Mouse (Mus musculus) right cerebral cortex, postnatal 10 days (tissue): ENCODE data around the gene Patz1.

Experiments
- DNase-seq, 2 experiments: peaks; one replicate each; pipeline ENCODE4 v3.0.0; 2021; ENCODE audit warnings: low spot score in 2 of 2

Patz1 gene

DNA sequence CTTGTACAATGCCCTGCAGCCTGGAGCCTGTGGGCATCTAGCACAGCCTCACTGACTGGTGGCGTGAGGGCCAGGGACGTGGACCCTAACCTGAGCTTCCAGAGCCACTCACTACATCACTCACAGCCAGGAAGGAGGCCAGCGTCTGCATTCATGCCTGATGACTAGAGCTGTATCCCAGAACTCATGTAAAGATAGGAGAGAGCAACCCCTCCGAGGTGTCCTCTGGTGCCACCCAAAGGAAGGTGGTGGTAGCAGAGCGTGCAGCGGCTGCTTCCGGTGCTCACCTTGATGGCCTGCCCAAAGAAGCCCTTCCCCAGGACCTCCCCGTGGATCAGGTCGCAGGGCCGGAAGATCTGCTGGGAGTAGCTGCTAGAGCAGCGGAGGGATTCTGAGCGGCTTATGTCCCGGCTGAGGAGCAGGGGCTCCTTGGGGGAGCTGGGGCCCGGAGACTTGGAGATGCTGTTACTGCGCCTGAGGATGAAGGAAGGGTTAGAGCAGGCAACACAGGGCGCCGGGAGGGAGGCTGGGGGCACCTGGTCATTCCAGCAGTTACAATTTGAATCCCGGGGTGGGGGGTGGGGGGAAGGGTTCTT is 64.4 kb downstream of the Patz1 start:
- no peak for DNase-seq
